Mouse (Mus musculus): ENCODE measurements around the gene Man2b2. TPM values are rescaled to one million over a fixed set of nuclear protein-coding genes. Genes with fewer than 3 reads are reported as not detected.

Gene Man2b2
- polyA plus RNA-seq, 1 experiment from 2014 or later = 15.5 TPM

DNA sequence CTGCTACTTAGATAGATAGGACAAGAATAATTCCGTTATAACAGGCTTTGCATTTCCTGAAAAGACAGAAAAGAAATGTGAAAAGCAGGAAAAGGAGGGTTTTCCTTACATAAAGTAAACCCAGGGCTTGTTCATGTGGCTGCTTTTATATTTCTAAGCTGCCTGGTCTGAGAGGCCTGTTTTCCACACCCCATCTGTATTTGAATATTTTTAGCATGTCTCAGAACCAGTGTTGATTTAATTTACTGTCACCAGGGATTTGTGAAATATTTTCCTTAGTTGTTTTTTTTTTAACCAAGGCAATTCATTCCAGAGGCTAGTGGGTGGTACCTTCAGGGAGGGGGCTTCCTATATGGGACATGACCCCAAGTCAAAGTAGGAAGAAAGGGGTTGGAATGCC is 11.2 kb upstream of the Man2b2 start:
- Histone ChIP-seq H3K9me3 (ENCODE audit: control insufficient read depth, low read length) (no peaks in the 10 kb centered on the region), H3K27me3 (replicated peaks; ENCODE audit: control insufficient read depth, insufficient read depth, low read length) (no peaks in the 10 kb centered on the region), H3K9ac (ENCODE audit: low read length) (no peak overlapping the region), H3K4me2 (ENCODE audit: low read length) (no peak overlapping the region), H3K27ac (ENCODE audit: low read depth) (no peak overlapping the region), H3K4me3 (ENCODE audit: low read depth, low read length) (no peak overlapping the region), H3K36me3 (ENCODE audit: control insufficient read depth, insufficient read depth, low read length) (no peaks in the 10 kb centered on the region), H3K4me1 (replicated peaks; ENCODE audit: control insufficient read depth, insufficient read depth, low read length) (no peaks in the 10 kb centered on the region)
- no peak for DNase-seq (ENCODE audit: low spot score)
- WGBS = 52% methylated on average over 1 of the region's 1 CpGs
- no peak for ATAC-seq (replicated peaks; ENCODE audit: low FRiP score, low TSS enrichment, low read depth)

DNA sequence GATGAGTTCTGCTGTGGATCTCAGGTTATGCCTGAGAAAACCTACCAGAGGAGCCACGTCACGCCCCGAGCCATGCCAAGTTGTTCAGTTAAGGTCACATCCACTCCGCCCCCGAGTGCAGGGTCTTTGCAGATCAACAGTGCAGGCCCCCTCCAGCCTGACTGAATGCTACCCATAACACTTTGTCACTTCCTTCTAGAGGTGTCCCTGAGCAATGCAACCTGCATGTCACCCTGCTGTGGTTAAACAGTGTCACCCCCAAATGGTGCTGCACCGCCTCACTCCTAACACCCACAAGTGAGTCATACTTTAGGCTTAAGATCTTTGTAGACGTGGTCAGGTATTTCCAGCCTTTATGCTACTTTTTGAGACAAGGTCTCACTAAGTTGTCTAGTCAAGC is 9.6 kb upstream of the Man2b2 start:
- no peak for ATAC-seq (replicated peaks; ENCODE audit: low FRiP score, low TSS enrichment, low read depth)
- 80% methylated on average over 7 of the region's 7 CpGs for WGBS
- no peak overlapping the region for H3K4me3 ChIP-seq (ENCODE audit: low read depth, low read length)

DNA sequence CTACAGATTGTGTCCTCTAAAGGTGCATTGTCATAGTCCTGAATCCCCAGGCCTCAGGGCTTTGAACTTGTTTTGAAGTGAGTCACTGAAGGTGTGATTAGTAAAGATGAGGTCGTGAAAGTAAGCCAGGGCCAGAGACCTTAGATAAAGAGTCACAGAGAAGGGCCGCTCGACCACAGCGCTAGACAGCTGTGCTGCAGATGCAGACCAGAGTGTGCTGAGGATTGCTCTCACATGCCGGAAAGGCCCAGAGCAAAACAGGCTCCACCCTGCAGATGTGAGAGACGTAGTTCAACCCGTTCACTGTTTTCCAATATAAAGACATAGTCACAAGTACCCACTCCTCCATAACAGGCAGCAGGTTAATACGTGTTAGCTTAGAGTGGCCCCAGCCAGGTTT is 9.1 kb upstream of the Man2b2 start:
- H3K4me2 ChIP-seq (ENCODE audit: low read length) = no peak overlapping the region
- WGBS = 56% methylated on average over 8 of the region's 8 CpGs
- no peaks in the 10 kb centered on the region for H3K9me3 ChIP-seq (ENCODE audit: control insufficient read depth, low read length)
- H3K9ac ChIP-seq (ENCODE audit: low read length) = no peak overlapping the region
- no peaks in the 10 kb centered on the region for H3K4me1 ChIP-seq (replicated peaks; ENCODE audit: control insufficient read depth, insufficient read depth, low read length)
- no peaks in the 10 kb centered on the region for H3K27me3 ChIP-seq (replicated peaks; ENCODE audit: control insufficient read depth, insufficient read depth, low read length)
- H3K36me3 ChIP-seq (ENCODE audit: control insufficient read depth, insufficient read depth, low read length) = no peaks in the 10 kb centered on the region
- no peak overlapping the region for H3K4me3 ChIP-seq (ENCODE audit: low read depth, low read length)
- ATAC-seq (replicated peaks; ENCODE audit: low FRiP score, low TSS enrichment, low read depth) (no peak), DNase-seq (ENCODE audit: low spot score) (no peak)
- no peak overlapping the region for H3K27ac ChIP-seq (ENCODE audit: low read depth)

More for the DNA sequence above, 9.6 kb upstream of the Man2b2 start:
- no peaks in the 10 kb centered on the region for H3K36me3 ChIP-seq (ENCODE audit: control insufficient read depth, insufficient read depth, low read length)
- no peaks in the 10 kb centered on the region for H3K9me3 ChIP-seq (ENCODE audit: control insufficient read depth, low read length)
- no peaks in the 10 kb centered on the region for H3K27me3 ChIP-seq (replicated peaks; ENCODE audit: control insufficient read depth, insufficient read depth, low read length)
- no peak overlapping the region for H3K27ac ChIP-seq (ENCODE audit: low read depth)
- no peak overlapping the region for H3K9ac ChIP-seq (ENCODE audit: low read length)
- no peak overlapping the region for H3K4me2 ChIP-seq (ENCODE audit: low read length)
- DNase-seq (ENCODE audit: low spot score) = no peak
- no peaks in the 10 kb centered on the region for H3K4me1 ChIP-seq (replicated peaks; ENCODE audit: control insufficient read depth, insufficient read depth, low read length)

DNA sequence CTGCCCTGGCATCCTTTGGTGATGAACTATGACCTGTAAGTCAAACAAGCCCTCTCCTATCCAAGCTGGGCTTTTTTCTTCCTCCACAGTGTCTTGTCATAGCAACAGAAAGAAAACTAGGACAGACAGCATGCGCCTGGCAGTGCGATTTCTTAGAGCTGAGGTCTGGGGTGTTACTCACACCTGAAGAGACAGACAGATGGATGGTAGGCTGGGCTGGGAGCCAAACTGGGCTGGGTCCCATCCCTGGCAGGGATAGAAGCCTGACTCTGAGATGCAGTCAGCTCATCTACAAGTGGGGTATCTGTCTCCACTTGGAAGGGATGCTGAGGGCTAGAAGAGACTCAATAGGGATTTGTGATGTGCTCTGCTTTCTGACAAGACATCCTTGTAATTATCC is 8.6 kb upstream of the Man2b2 start:
- no peaks in the 10 kb centered on the region for H3K27me3 ChIP-seq (replicated peaks; ENCODE audit: control insufficient read depth, insufficient read depth, low read length)
- no peak for DNase-seq (ENCODE audit: low spot score)
- no peak overlapping the region for H3K9ac ChIP-seq (ENCODE audit: low read length)
- no peak overlapping the region for H3K27ac ChIP-seq (ENCODE audit: low read depth)
- no peak overlapping the region for H3K4me3 ChIP-seq (ENCODE audit: low read depth, low read length)
- H3K4me1 ChIP-seq (replicated peaks; ENCODE audit: control insufficient read depth, insufficient read depth, low read length) = no peaks in the 10 kb centered on the region
- H3K9me3 ChIP-seq (ENCODE audit: control insufficient read depth, low read length) = no peaks in the 10 kb centered on the region
- H3K4me2 ChIP-seq (ENCODE audit: low read length) = no peak overlapping the region
- WGBS = 93% methylated on average over 2 of the region's 2 CpGs
- no peak for ATAC-seq (replicated peaks; ENCODE audit: low FRiP score, low TSS enrichment, low read depth)
- no peaks in the 10 kb centered on the region for H3K36me3 ChIP-seq (ENCODE audit: control insufficient read depth, insufficient read depth, low read length)

DNA sequence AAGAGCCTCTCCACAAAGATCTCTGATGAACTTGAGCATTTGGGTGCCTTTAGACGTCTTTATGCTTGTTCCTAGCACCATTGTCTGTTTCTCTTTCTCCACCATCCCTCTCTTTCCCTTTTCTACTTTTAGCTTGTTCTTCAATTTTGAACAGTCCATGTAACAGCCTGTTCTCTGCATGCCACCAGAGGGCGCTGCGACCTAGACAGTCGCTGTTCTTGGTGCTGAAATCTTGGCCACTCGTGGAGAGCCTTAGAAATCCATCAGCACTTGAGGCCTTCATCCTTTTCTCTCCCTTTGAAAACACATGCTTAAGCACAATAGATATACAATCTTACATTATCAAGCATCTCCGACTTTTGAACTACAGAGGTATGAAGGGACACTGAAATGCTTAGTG is 5.5 kb upstream of the Man2b2 start:
- no peaks in the 10 kb centered on the region for H3K9me3 ChIP-seq (ENCODE audit: control insufficient read depth, low read length)
- no peaks in the 10 kb centered on the region for H3K36me3 ChIP-seq (ENCODE audit: control insufficient read depth, insufficient read depth, low read length)
- under 1% methylated on average over 6 of the region's 6 CpGs for WGBS
- no peak overlapping the region for H3K9ac ChIP-seq (ENCODE audit: low read length)
- ATAC-seq (replicated peaks; ENCODE audit: low FRiP score, low TSS enrichment, low read depth) (no peak), DNase-seq (ENCODE audit: low spot score) (peak; percentile 92)
- no peak overlapping the region for H3K4me3 ChIP-seq (ENCODE audit: low read depth, low read length)
- H3K27ac ChIP-seq (ENCODE audit: low read depth) = no peak overlapping the region
- H3K27me3 ChIP-seq (replicated peaks; ENCODE audit: control insufficient read depth, insufficient read depth, low read length) = no peaks in the 10 kb centered on the region
- no peak overlapping the region for H3K4me2 ChIP-seq (ENCODE audit: low read length)
- 0 out of 2 replicates have a peak, but pooled peaks cover under 1% of the 10 kb centered on the region for H3K4me1 ChIP-seq (replicated peaks; ENCODE audit: control insufficient read depth, insufficient read depth, low read length)

- no peak overlapping the region for H3K4me3 ChIP-seq (ENCODE audit: low read depth, low read length)
- ATAC-seq (replicated peaks; ENCODE audit: low FRiP score, low TSS enrichment, low read depth) = no peak
- WGBS = 63% methylated on average over 7 of the region's 7 CpGs
- no peaks in the 10 kb centered on the region for H3K36me3 ChIP-seq (ENCODE audit: control insufficient read depth, insufficient read depth, low read length)
- H3K4me2 ChIP-seq (ENCODE audit: low read length) = no peak overlapping the region
- peaks cover 6% of the 10 kb centered on the region; the same call in 1 of the 2 replicates for H3K4me1 ChIP-seq (replicated peaks; ENCODE audit: control insufficient read depth, insufficient read depth, low read length)
- H3K9me3 ChIP-seq (ENCODE audit: control insufficient read depth, low read length) = no peaks in the 10 kb centered on the region
- no peak overlapping the region for H3K9ac ChIP-seq (ENCODE audit: low read length)
- DNase-seq (ENCODE audit: low spot score) = no peak
- H3K27ac ChIP-seq (ENCODE audit: low read depth) = no peak overlapping the region
- no peaks in the 10 kb centered on the region for H3K27me3 ChIP-seq (replicated peaks; ENCODE audit: control insufficient read depth, insufficient read depth, low read length)
Observed at GRCm38 (mm10) chr5:36831272-36831671, 819 bp upstream of the Man2b2 start.

DNA sequence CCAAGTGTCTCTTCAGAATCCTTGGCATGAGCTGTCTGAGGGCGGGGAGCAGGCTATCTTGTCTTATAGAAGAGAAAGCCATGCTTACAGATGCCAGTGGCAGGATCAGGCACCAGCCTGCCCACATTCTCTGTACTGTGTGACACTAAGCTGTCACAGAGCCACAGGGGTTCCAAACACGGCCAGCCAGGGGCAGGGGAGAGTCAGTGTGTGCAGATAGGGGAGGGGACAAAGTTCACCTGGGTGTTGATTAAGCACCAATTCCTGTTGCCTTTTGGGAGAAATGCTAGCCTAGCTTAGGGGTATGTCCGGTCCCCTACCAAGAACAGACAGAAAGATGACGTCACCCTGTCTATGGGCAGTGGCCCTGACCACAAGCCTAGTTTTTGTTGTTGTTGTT is 1.4 kb downstream of the Man2b2 start:
- Histone ChIP-seq H3K4me3 (ENCODE audit: low read depth, low read length) (no peak overlapping the region), H3K4me1 (replicated peaks; ENCODE audit: control insufficient read depth, insufficient read depth, low read length) (peaks cover 6% of the 10 kb centered on the region; the same call in 1 of the 2 replicates), H3K27me3 (replicated peaks; ENCODE audit: control insufficient read depth, insufficient read depth, low read length) (no peaks in the 10 kb centered on the region), H3K9ac (ENCODE audit: low read length) (no peak overlapping the region), H3K27ac (ENCODE audit: low read depth) (no peak overlapping the region), H3K36me3 (ENCODE audit: control insufficient read depth, insufficient read depth, low read length) (no peaks in the 10 kb centered on the region), H3K9me3 (ENCODE audit: control insufficient read depth, low read length) (no peaks in the 10 kb centered on the region), H3K4me2 (ENCODE audit: low read length) (no peak overlapping the region)
- DNase-seq (ENCODE audit: low spot score) (no peak), ATAC-seq (replicated peaks; ENCODE audit: low FRiP score, low TSS enrichment, low read depth) (no peak)
- WGBS = 73% methylated on average over 4 of the region's 4 CpGs

DNA sequence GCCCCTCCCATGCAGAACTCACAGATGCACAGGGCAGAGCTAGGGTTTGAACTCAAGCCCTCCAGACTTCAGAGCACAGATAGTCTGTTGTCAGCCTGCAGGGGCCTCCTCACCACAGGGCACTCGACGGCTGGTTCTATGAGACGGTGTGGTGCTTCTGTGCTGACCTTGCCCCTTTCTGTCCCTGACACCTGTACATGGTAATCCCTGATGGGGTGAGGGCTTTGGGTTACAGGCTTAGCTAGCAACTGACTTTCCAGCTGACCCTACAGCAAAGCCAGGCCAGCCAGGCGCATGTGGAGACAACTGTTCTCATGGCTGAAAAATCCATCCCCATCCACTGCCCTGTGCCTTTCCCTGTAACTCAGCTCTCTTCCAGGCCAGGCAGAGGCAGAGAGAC is 7.5 kb downstream of the Man2b2 start:
- no peaks in the 10 kb centered on the region for H3K27me3 ChIP-seq (replicated peaks; ENCODE audit: control insufficient read depth, insufficient read depth, low read length)
- no peak overlapping the region for H3K9ac ChIP-seq (ENCODE audit: low read length)
- no peak for DNase-seq (ENCODE audit: low spot score)
- no peak overlapping the region for H3K4me3 ChIP-seq (ENCODE audit: low read depth, low read length)
- H3K9me3 ChIP-seq (ENCODE audit: control insufficient read depth, low read length) = no peaks in the 10 kb centered on the region
- H3K4me1 ChIP-seq (replicated peaks; ENCODE audit: control insufficient read depth, insufficient read depth, low read length) = no peaks in the 10 kb centered on the region
- 89% methylated on average over 4 of the region's 4 CpGs for WGBS
- H3K36me3 ChIP-seq (ENCODE audit: control insufficient read depth, insufficient read depth, low read length) = no peaks in the 10 kb centered on the region
- no peak overlapping the region for H3K4me2 ChIP-seq (ENCODE audit: low read length)
- H3K27ac ChIP-seq (ENCODE audit: low read depth) = no peak overlapping the region
- no peak for ATAC-seq (replicated peaks; ENCODE audit: low FRiP score, low TSS enrichment, low read depth)

- WGBS = 48% methylated on average over 6 of the region's 6 CpGs
- no peak for ATAC-seq (replicated peaks; ENCODE audit: low FRiP score, low TSS enrichment, low read depth)
- Histone ChIP-seq H3K9ac (ENCODE audit: low read length) (no peak overlapping the region), H3K4me3 (ENCODE audit: low read depth, low read length) (no peak overlapping the region), H3K4me2 (ENCODE audit: low read length) (no peak overlapping the region), H3K9me3 (ENCODE audit: control insufficient read depth, low read length) (no peaks in the 10 kb centered on the region), H3K36me3 (ENCODE audit: control insufficient read depth, insufficient read depth, low read length) (no peaks in the 10 kb centered on the region), H3K27me3 (replicated peaks; ENCODE audit: control insufficient read depth, insufficient read depth, low read length) (no peaks in the 10 kb centered on the region), H3K27ac (ENCODE audit: low read depth) (no peak overlapping the region), H3K4me1 (replicated peaks; ENCODE audit: control insufficient read depth, insufficient read depth, low read length) (no peaks in the 10 kb centered on the region)
- DNase-seq (ENCODE audit: low spot score) = peak; percentile 67
Observed at GRCm38 (mm10) chr5:36820142-36820541, 10.3 kb downstream of the Man2b2 start.

Measured in intestine, embryonic 14.5 days (tissue).